Mouse (Mus musculus) MEL (cell line): ENCODE results near the gene Alg1. TPM values are rescaled to one million over a fixed set of nuclear protein-coding genes. Genes with fewer than 3 reads are reported as not detected.

ENCODE experiments used
- DNase-seq: peaks from one replicate; pipeline ENCODE4 v3.0.0; 2011; ENCODE audit warnings: low read depth, low spot score
- H3K27ac ChIP-seq: 2 replicates; pipeline ENCODE4 v1.5.1; 2012; ENCODE audit warnings: low read depth, mild to moderate bottlenecking, control low read depth, low read length, moderate library complexity; ENCODE audit not compliant: control insufficient read depth
- H3K27me3 ChIP-seq, 2 experiments: fragments of 150-350 bp in 1 of 2; sonication (generic) in 1 of 2; 2 replicates each; pipeline ENCODE4 v1.6.1; 2012; ENCODE audit warnings: low read length in 2 of 2, mild to moderate bottlenecking in 2 of 2, improper control_type of control experiment in 1 of 2, moderate library complexity in 1 of 2; ENCODE audit not compliant: insufficient read depth in 2 of 2, control insufficient read depth in 1 of 2
- H3K36me3 ChIP-seq, 2 experiments: 2 replicates each; pipeline ENCODE4 v1.6.1; 2012 to 2014; ENCODE audit warnings: low read length in 2 of 2, improper control_type of control experiment in 1 of 2, inconsistent platforms in 1 of 2, mild to moderate bottlenecking in 1 of 2; ENCODE audit not compliant: insufficient read depth in 2 of 2, control insufficient read depth in 1 of 2
- H3K4me1 ChIP-seq, 2 experiments: fragments of 150-350 bp in 1 of 2; sonication (generic) in 1 of 2; 2 replicates each; pipeline ENCODE4 v1.6.1; 2012; ENCODE audit warnings: low read length in 2 of 2, improper control_type of control experiment in 1 of 2, mild to moderate bottlenecking in 1 of 2; ENCODE audit not compliant: insufficient read depth in 2 of 2, control insufficient read depth in 1 of 2
- H3K4me3 ChIP-seq, 2 experiments: fragments of 150-350 bp in 1 of 2; sonication (generic) in 1 of 2; 2 replicates each; pipeline ENCODE4 v1.5.1; 2012; ENCODE audit warnings: low read depth in 2 of 2, low read length in 2 of 2, mild to moderate bottlenecking in 2 of 2, moderate library complexity in 2 of 2, control low read depth in 1 of 2, improper control_type of control experiment in 1 of 2; ENCODE audit not compliant: control insufficient read depth in 1 of 2, insufficient read depth in 1 of 2
- H3K79me2 ChIP-seq: 2 replicates; pipeline ENCODE4 v1.6.1; 2012; ENCODE audit warnings: mild to moderate bottlenecking, low read length, moderate library complexity; ENCODE audit not compliant: control insufficient read depth, poor library complexity, insufficient read depth
- H3K9ac ChIP-seq: 2 replicates; pipeline ENCODE4 v1.6.1; 2012; ENCODE audit warnings: low read depth, mild to moderate bottlenecking, control low read depth, low read length, moderate library complexity; ENCODE audit not compliant: control insufficient read depth, poor library complexity, severe bottlenecking
- H3K9me3 ChIP-seq: fragments of 150-350 bp; sonication (generic); replicated peaks from 2 replicates; pipeline ENCODE4 v1.6.1; 2012; ENCODE audit warnings: mild to moderate bottlenecking, low read length, improper control_type of control experiment, moderate library complexity; ENCODE audit not compliant: insufficient read depth
- BHLHE40 ChIP-seq: IDR thresholded peaks from 2 replicates; pipeline ENCODE4 v1.6.1; 2012; ENCODE audit warnings: low read depth, mild to moderate bottlenecking, inconsistent platforms, low read length, improper control_type of control experiment, borderline replicate concordance
- CHD2 ChIP-seq: IDR thresholded peaks from 2 replicates; pipeline ENCODE4 v1.6.1; 2011; ENCODE audit warnings: low read length, improper control_type of control experiment
- CTCF ChIP-seq, 3 experiments: IDR thresholded peaks in 2 of 3; conservative IDR thresholded peaks in 1 of 3; 2 replicates each; pipeline ENCODE4 v1.5.1; 2011 to 2012; ENCODE audit warnings: low read length in 3 of 3, low read depth in 2 of 3, mild to moderate bottlenecking in 2 of 3, improper control_type of control experiment in 1 of 3, inconsistent platforms in 1 of 3, mixed read lengths in 1 of 3, moderate library complexity in 1 of 3; ENCODE audit not compliant: control insufficient read depth in 1 of 3, insufficient read depth in 1 of 3, poor library complexity in 1 of 3, severe bottlenecking in 1 of 3
- E2F4 ChIP-seq: IDR thresholded peaks from 2 replicates; pipeline ENCODE4 v1.6.1; 2011; ENCODE audit warnings: low read depth, low read length, improper control_type of control experiment, borderline replicate concordance
- ELF1 ChIP-seq: IDR thresholded peaks from 2 replicates; pipeline ENCODE4 v1.6.1; 2014; ENCODE audit warnings: low read depth, mild to moderate bottlenecking, inconsistent platforms, low read length, improper control_type of control experiment, moderate library complexity
- EP300 ChIP-seq, 2 experiments: IDR thresholded peaks; 2 replicates each; pipeline ENCODE4 v1.6.1; 2011; ENCODE audit warnings: improper control_type of control experiment in 2 of 2, low read length in 2 of 2, low read depth in 1 of 2, mild to moderate bottlenecking in 1 of 2
- ETS1 ChIP-seq: IDR thresholded peaks from 2 replicates; pipeline ENCODE4 v1.6.1; 2012; ENCODE audit warnings: low read depth, mild to moderate bottlenecking, inconsistent platforms, low read length, improper control_type of control experiment, moderate library complexity
- GABPA ChIP-seq: IDR thresholded peaks from 2 replicates; pipeline ENCODE4 v1.6.1; 2012; ENCODE audit warnings: low read depth, mild to moderate bottlenecking, inconsistent platforms, low read length, improper control_type of control experiment, moderate library complexity
- HCFC1 ChIP-seq: IDR thresholded peaks from 2 replicates; pipeline ENCODE4 v1.6.1; 2012; ENCODE audit warnings: low read depth, mild to moderate bottlenecking, inconsistent platforms, low read length, improper control_type of control experiment, moderate library complexity
- JUND ChIP-seq: IDR thresholded peaks from 2 replicates; pipeline ENCODE4 v1.6.1; 2011; ENCODE audit warnings: low read depth, mild to moderate bottlenecking, improper control_type of control experiment, low read length
- MAFK ChIP-seq: IDR thresholded peaks from 2 replicates; pipeline ENCODE4 v1.6.1; 2011; ENCODE audit warnings: low read depth, mild to moderate bottlenecking, low read length, improper control_type of control experiment, borderline replicate concordance
- MAZ ChIP-seq: IDR thresholded peaks from 2 replicates; pipeline ENCODE4 v1.6.1; 2012; ENCODE audit warnings: low read depth, mild to moderate bottlenecking, inconsistent platforms, low read length, improper control_type of control experiment
- MEF2A ChIP-seq: IDR thresholded peaks from 2 replicates; pipeline ENCODE4 v1.6.1; 2014; ENCODE audit warnings: low read depth, mild to moderate bottlenecking, inconsistent platforms, low read length, improper control_type of control experiment; ENCODE audit not compliant: poor library complexity, insufficient replicate concordance, severe bottlenecking; ENCODE audit errors: extremely low read depth
- MXI1 ChIP-seq: IDR thresholded peaks from 2 replicates; pipeline ENCODE4 v1.6.1; 2011; ENCODE audit warnings: mild to moderate bottlenecking, low read depth, low read length, improper control_type of control experiment
- MYB ChIP-seq: IDR thresholded peaks from 2 replicates; pipeline ENCODE4 v1.6.1; 2011; ENCODE audit warnings: mild to moderate bottlenecking, low read depth, low read length, improper control_type of control experiment
- MYC ChIP-seq: IDR thresholded peaks from 2 replicates; pipeline ENCODE4 v1.6.1; 2011; ENCODE audit warnings: low read depth, mild to moderate bottlenecking, low read length, improper control_type of control experiment, moderate library complexity
- NELFE ChIP-seq: IDR thresholded peaks from 2 replicates; pipeline ENCODE4 v1.6.1; 2011; ENCODE audit warnings: low read depth, low read length, improper control_type of control experiment
- NRF1 ChIP-seq: IDR thresholded peaks from 2 replicates; pipeline ENCODE4 v1.6.1; 2014; ENCODE audit warnings: low read depth, mild to moderate bottlenecking, inconsistent platforms, low read length, improper control_type of control experiment, moderate library complexity; ENCODE audit not compliant: poor library complexity, insufficient read depth, severe bottlenecking
- POLR2A ChIP-seq, 2 experiments: IDR thresholded peaks; 2 replicates each; pipeline ENCODE4 v1.6.1; 2011 to 2012; ENCODE audit warnings: low read length in 2 of 2, mild to moderate bottlenecking in 2 of 2, control low read depth in 1 of 2, improper control_type of control experiment in 1 of 2, low read depth in 1 of 2, moderate library complexity in 1 of 2; ENCODE audit not compliant: control insufficient read depth in 1 of 2, insufficient read depth in 1 of 2, poor library complexity in 1 of 2
- POLR2AphosphoS2 ChIP-seq: IDR thresholded peaks from 2 replicates; pipeline ENCODE4 v1.6.1; 2011; ENCODE audit warnings: low read length, improper control_type of control experiment
- POLR2AphosphoS5 ChIP-seq: IDR thresholded peaks from 2 replicates; pipeline ENCODE4 v1.6.1; 2012; ENCODE audit warnings: low read depth, borderline replicate concordance, mild to moderate bottlenecking, inconsistent platforms, low read length, moderate library complexity, mixed read lengths
- RAD21 ChIP-seq: IDR thresholded peaks from 2 replicates; pipeline ENCODE4 v1.6.1; 2011; ENCODE audit warnings: mild to moderate bottlenecking, low read depth, low read length, improper control_type of control experiment
- RCOR1 ChIP-seq: IDR thresholded peaks from 2 replicates; pipeline ENCODE4 v1.6.1; 2012; ENCODE audit warnings: low read depth, mild to moderate bottlenecking, inconsistent platforms, low read length, improper control_type of control experiment
- SIN3A ChIP-seq: IDR thresholded peaks from 2 replicates; pipeline ENCODE4 v1.6.1; 2012; ENCODE audit warnings: low read length, improper control_type of control experiment, inconsistent platforms
- SMC3 ChIP-seq: IDR thresholded peaks from 2 replicates; pipeline ENCODE4 v1.6.1; 2011; ENCODE audit warnings: low read depth, low read length, improper control_type of control experiment
- TAL1 ChIP-seq: IDR thresholded peaks from 2 replicates; pipeline ENCODE4 v1.6.1; 2012; ENCODE audit warnings: mild to moderate bottlenecking, inconsistent platforms, low read length, moderate library complexity, mixed read lengths
- TBP ChIP-seq: IDR thresholded peaks from 2 replicates; pipeline ENCODE4 v1.8.0; 2011; ENCODE audit warnings: low read depth, low read length, improper control_type of control experiment
- TCF12 ChIP-seq: IDR thresholded peaks from 2 replicates; pipeline ENCODE4 v1.6.1; 2014; ENCODE audit warnings: low read depth, mild to moderate bottlenecking, inconsistent platforms, low read length, improper control_type of control experiment, moderate library complexity
- UBTF ChIP-seq: IDR thresholded peaks from 2 replicates; pipeline ENCODE4 v1.6.1; 2012; ENCODE audit warnings: low read depth, mild to moderate bottlenecking, inconsistent platforms, low read length, improper control_type of control experiment, moderate library complexity, borderline replicate concordance; ENCODE audit not compliant: insufficient read depth
- USF1 ChIP-seq: IDR thresholded peaks from 2 replicates; pipeline ENCODE4 v1.6.1; 2014; ENCODE audit warnings: low read depth, mild to moderate bottlenecking, inconsistent platforms, low read length, improper control_type of control experiment, moderate library complexity
- USF2 ChIP-seq, 2 experiments: IDR thresholded peaks; 2 replicates each; pipeline ENCODE4 v1.6.1; 2011 to 2012; ENCODE audit warnings: improper control_type of control experiment in 2 of 2, low read length in 2 of 2, borderline replicate concordance in 1 of 2, inconsistent platforms in 1 of 2, low read depth in 1 of 2, mild to moderate bottlenecking in 1 of 2; ENCODE audit not compliant: insufficient read depth in 1 of 2
- ZC3H11A ChIP-seq: IDR thresholded peaks from 2 replicates; pipeline ENCODE4 v1.6.1; 2012; ENCODE audit warnings: low read depth, mild to moderate bottlenecking, inconsistent platforms, low read length, improper control_type of control experiment
- ZMIZ1 ChIP-seq: IDR thresholded peaks from 2 replicates; pipeline ENCODE4 v1.6.1; 2012; ENCODE audit warnings: low read depth, mild to moderate bottlenecking, inconsistent platforms, low read length, improper control_type of control experiment, moderate library complexity
- ZNF384 ChIP-seq: IDR thresholded peaks from 2 replicates; pipeline ENCODE4 v1.6.1; 2012; ENCODE audit warnings: low read depth, mild to moderate bottlenecking, inconsistent platforms, low read length, improper control_type of control experiment
- polyA plus RNA-seq, 2 experiments: library from polyadenylated mRNA; stranded (reverse) in 1 of 2; unstranded in 1 of 2; fragments of >175 nt in 1 of 2; fragments of >200 nt in 1 of 2; gene quantifications; 2 replicates each; pipeline versions ENCODE4 v1.2.1 to v1.2.4; 2012; ENCODE audit warnings: low replicate concordance in 2 of 2, low read depth in 1 of 2; ENCODE audit not compliant: insufficient read length in 2 of 2, insufficient read depth in 1 of 2, missing spikeins in 1 of 2
- total RNA-seq: library from RNA; depleted of rRNA; stranded (reverse); fragments of 300-350 nt; gene quantifications from 2 replicates; pipeline ENCODE4 v1.2.3, GENCODE M21; 2012; rRNA removed

Gene Alg1
- total RNA-seq (38.2 and 46.4 TPM in 2 replicates), polyA plus RNA-seq (10 to 100 TPM in 1 of 2 experiments, not detected in 1; 42.9 TPM)

DNA sequence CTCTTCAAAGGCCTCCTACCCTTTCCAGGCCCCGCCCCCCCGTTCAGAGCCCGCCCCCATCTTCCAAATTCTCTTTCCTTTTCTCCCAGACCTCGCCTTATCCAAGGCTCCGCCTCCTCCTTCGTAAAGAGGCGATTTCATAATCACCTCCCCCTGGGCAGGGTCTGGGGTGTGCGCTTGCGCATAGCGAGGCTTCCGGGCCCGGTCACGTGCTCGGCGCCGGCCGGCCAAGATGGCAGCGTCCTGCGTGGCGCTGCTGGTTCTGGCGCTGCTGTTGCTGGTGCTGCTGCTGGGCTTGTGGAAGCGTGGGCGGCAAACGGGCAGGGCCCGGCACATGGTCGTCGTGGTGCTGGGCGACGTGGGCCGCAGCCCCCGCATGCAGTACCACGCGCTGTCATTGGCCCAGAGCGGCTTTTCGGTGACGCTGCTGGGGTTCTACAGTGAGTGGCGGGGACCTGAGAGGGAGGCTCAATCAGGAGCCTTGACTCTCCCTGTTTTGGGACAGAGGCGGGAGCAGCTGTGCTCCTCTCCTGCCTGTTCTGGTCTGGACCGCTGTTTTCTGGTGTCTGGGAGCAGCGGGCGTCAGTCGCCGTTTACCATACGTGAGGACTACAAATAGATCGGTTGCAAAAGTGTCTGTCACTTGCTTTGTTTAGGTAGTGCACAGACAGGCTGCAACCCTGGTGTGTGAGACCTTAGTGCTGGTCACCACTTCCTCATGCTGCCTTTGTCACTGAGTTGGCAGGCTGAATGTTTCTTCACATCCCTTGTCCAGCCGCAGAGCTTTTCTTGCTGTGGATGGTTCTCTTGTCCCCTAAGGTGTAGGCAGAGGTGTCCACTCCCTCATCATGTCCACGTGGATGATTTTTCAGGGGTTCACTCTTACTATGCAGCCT lies at the start of gene Alg1:
Gene Alg1, plus strand, starts transcription at position 204 of the 896 bp plus-strand sequence.
- H3K36me3 ChIP-seq, result peaks cover 0 to 13% of the 10 kb centered on the region in 2 experiments; a peak in 2 of 4 replicates
- no peaks in the 10 kb centered on the region for H3K27me3 ChIP-seq
- no peak for TF ChIP-seq GABPA
- TF ChIP-seq NELFE, result peak; percentile 98
- TF ChIP-seq EP300 (IDR thresholded peaks at IDR 0.05; ENCODE audit: low read depth in 1 of 2, low read length in 2 of 2), result 0 out of 4 replicates have a peak, but pooled peaks of 1 of the 2 experiments have one; percentile 13
- no peak for TF ChIP-seq SMC3
- no peak for TF ChIP-seq CTCF (IDR thresholded peaks at IDR 0.05 in 2 of 3, conservative IDR thresholded peaks at IDR 0.05 in 1 of 3; ENCODE audit: control insufficient read depth in 1 of 3, insufficient read depth in 1 of 3, low read depth in 2 of 3, low read length in 3 of 3, poor library complexity in 1 of 3, severe bottlenecking in 1 of 3)
- TF ChIP-seq UBTF, result no peak
- no peak for TF ChIP-seq ZC3H11A
- TF ChIP-seq MAZ, result no peak
- no peak for TF ChIP-seq ZNF384
- peak; percentile 86 for TF ChIP-seq ELF1
- peak; percentile 95 for TF ChIP-seq SIN3A
- peak; percentile 99 to 100 for TF ChIP-seq POLR2A (IDR thresholded peaks at IDR 0.05; ENCODE audit: control insufficient read depth in 1 of 2, insufficient read depth in 1 of 2, low read depth in 1 of 2, low read length in 2 of 2, poor library complexity in 1 of 2)
- TF ChIP-seq ZMIZ1, result peak; percentile 75; the same call in 1 of the 2 replicates
- peak; percentile 98 for TF ChIP-seq MXI1
- peak; percentile 75 to 86 for TF ChIP-seq USF2 (IDR thresholded peaks at IDR 0.05; ENCODE audit: borderline replicate concordance in 1 of 2, insufficient read depth in 1 of 2, low read depth in 1 of 2, low read length in 2 of 2)
- no peak for TF ChIP-seq RAD21
- TF ChIP-seq JUND, result no peak
- TF ChIP-seq TCF12, result peak; percentile 52
- TF ChIP-seq MAFK, result no peak
- TF ChIP-seq POLR2AphosphoS5, result no peak
- peak; percentile 86 for TF ChIP-seq NRF1
- no peak for TF ChIP-seq MYB
- no peak for TF ChIP-seq TAL1
- TF ChIP-seq BHLHE40, result peak; percentile 96
- peak; percentile 88; the same call in 1 of the 2 replicates for TF ChIP-seq POLR2AphosphoS2
- TF ChIP-seq MEF2A, result no peak
- TF ChIP-seq ETS1, result peak; percentile 37; the same call in 1 of the 2 replicates
- peak; percentile 67; the same call in 1 of the 2 replicates for TF ChIP-seq TBP
- TF ChIP-seq MYC, result peak; percentile 90
- no peak for TF ChIP-seq CHD2
- no peak; the same call in 1 of the 2 replicates for TF ChIP-seq E2F4
- TF ChIP-seq HCFC1, result peak; percentile 84
- peak; percentile 99 for TF ChIP-seq USF1
- no peak for TF ChIP-seq RCOR1

More for the DNA sequence above, at the start of gene Alg1:
- Histone ChIP-seq H3K9ac (peak within 1 kb of the TSS; percentile 88), H3K27ac (peak within 1 kb of the TSS; percentile 54), H3K4me1 (peaks cover 4 to 10% of the 10 kb centered on the region in 2 experiments), H3K9me3 (no peaks in the 10 kb centered on the region), H3K4me3 (peak within 1 kb of the TSS; percentile 83 to 96), H3K79me2 (peaks cover 7% of the 10 kb centered on the region)
- peak; percentile 98 for DNase-seq
